Mouse (Mus musculus): ENCODE measurements around the gene Fam180a. TPM values are rescaled to one million over a fixed set of nuclear protein-coding genes. Genes with fewer than 3 reads are reported as not detected.

Fam180a gene
- polyA plus RNA-seq, 1 experiment from 2014 or later = 1.4 TPM

DNA sequence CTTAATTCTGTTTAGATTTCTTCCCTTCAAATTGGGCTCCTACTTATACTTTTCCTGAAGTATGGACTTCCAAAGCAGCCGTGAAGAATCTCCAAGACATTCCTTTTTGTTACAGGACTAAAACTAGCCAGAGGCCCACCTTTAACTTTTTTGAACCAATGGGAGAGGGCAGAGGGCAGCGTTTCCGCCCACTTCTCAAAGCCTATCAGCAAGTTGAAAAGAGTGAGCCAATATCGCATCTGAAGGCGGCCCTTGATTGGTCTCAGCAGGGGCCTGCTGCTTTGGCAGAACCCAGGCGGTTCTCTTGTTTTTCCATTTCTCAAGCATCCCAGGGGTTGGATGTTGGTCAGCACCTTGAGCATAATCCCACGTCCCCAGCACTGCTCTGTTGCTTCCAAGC is 17.9 kb downstream of the Fam180a start, which contains the start of gene Slc13a4:
Slc13a4 (minus strand) TSS at position 95 of the 400 bp plus-strand sequence.
- Histone ChIP-seq H3K36me3 (no peaks in the 10 kb centered on the region), H3K27ac (replicated peaks) (no peak within 1 kb of the TSS), H3K4me3 (no peak within 1 kb of the TSS), H3K9me3 (no peaks in the 10 kb centered on the region), H3K4me1 (replicated peaks) (no peaks in the 10 kb centered on the region), H3K27me3 (no peaks in the 10 kb centered on the region), H3K9ac (no peak within 1 kb of the TSS), H3K4me2 (no peak within 1 kb of the TSS)
- ATAC-seq (ENCODE audit: low FRiP score, low read depth) = no peak
- WGBS = 26% methylated on average over 7 of the region's 7 CpGs

DNA sequence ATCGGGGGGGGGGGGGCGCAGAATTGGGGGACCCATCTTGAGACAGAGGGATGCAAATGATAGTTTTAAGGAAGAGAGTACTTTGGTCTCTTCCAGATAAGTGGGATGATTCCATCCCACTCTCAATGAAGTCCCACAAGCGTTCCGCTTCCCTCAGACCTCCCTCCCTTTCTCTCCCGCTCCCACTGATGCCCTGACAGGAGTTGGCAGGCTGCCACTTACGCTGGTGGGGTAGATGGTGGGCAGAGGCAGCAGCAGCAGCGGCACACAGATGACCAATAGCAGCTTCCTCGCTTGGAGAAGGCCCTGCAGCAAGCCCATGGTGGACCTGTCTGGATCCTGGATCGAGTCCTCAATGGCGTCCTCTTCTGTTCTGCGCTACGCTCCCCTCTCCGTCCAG is 18.8 kb downstream of the Fam180a start:
- Histone ChIP-seq H3K4me2 (no peak overlapping the region), H3K36me3 (no peaks in the 10 kb centered on the region), H3K9ac (no peak overlapping the region), H3K27me3 (no peaks in the 10 kb centered on the region), H3K4me1 (replicated peaks) (no peaks in the 10 kb centered on the region), H3K27ac (replicated peaks) (no peak overlapping the region), H3K4me3 (no peak overlapping the region), H3K9me3 (no peaks in the 10 kb centered on the region)
- no peak for ATAC-seq (ENCODE audit: low FRiP score, low read depth)
- 71% methylated on average over 13 of the region's 13 CpGs for WGBS

DNA sequence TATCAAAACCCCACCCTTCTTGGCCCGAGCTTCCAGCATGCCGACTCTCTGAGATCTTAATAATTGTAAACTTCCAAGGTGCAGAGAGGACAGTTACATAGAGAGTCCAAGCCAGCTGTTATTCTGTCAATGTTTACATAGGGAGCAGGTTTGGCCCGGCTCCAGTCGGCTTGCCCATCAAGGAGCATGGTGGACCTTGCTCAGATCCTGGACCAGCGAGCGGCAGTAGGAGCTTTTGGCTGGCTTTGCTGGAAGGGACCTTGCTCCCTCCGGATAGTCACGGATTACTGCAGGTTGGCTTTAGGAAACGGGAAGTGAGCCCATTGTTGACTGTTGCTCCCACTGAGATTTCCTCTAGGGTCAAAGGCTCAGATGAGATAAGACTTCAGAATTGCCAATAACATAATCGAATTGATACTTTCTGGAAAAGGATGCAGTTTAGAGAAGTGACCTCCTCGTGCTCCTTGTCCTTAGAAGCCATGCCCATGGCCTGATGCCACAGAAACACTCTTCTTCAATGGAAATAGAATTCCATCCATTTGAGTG is 22.5 kb downstream of the Fam180a start:
- 81% methylated on average over 11 of the region's 11 CpGs for WGBS
- no peaks in the 10 kb centered on the region for H3K4me1 ChIP-seq (replicated peaks)
- H3K9ac ChIP-seq = no peak overlapping the region
- no peak overlapping the region for H3K4me3 ChIP-seq
- no peaks in the 10 kb centered on the region for H3K9me3 ChIP-seq
- no peak overlapping the region for H3K27ac ChIP-seq (replicated peaks)
- H3K36me3 ChIP-seq = no peaks in the 10 kb centered on the region
- H3K27me3 ChIP-seq = no peaks in the 10 kb centered on the region
- H3K4me2 ChIP-seq = no peak overlapping the region
- no peak for ATAC-seq (ENCODE audit: low FRiP score, low read depth)

DNA sequence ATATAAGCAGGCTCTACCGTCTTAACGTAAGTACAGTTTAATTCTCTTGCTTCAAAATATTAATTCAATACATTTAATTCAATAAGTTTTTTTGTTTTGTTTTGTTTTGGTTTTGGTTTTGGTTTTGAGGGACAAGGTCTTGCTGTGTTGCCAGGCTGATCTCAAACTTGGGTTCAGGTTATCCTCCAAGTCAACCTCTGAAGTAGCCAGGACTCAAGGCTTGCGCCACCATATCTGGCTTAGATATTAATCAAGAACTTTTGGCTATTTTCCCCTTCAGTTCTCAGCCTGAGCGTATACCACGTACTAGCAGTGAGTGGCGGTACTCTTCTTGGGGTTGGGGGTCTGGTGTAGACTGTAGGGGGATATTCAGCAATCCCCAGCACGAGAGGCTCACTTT is 23.4 kb downstream of the Fam180a start:
- Histone ChIP-seq H3K9me3 (no peaks in the 10 kb centered on the region), H3K36me3 (no peaks in the 10 kb centered on the region), H3K27me3 (no peaks in the 10 kb centered on the region), H3K4me1 (replicated peaks) (no peaks in the 10 kb centered on the region), H3K9ac (no peak overlapping the region), H3K4me2 (no peak overlapping the region), H3K4me3 (no peak overlapping the region), H3K27ac (replicated peaks) (no peak overlapping the region)
- 93% methylated on average over 7 of the region's 7 CpGs for WGBS
- no peak for ATAC-seq (ENCODE audit: low FRiP score, low read depth)

DNA sequence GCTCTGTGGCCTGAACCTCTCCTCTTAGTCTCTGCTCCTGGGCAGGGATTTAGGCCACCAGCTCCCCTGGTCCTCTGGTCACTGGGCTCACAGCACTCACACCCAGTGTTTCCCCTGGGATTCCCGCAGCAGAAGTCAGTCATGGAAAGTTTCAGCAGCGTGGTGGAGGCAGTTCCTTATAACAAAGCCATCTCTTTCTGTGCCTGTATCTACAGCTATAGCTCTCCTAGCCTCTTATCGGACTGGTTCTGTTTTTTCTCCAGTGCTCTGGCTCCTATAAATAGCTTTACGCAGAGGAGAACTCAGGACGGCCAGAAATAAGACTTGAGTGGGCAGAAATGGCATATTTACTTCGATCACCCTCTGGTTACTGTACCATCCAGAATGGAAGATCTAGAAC is 27.6 kb downstream of the Fam180a start:
- Histone ChIP-seq H3K4me3 (no peak overlapping the region), H3K9me3 (no peaks in the 10 kb centered on the region), H3K27ac (replicated peaks) (no peak overlapping the region), H3K4me2 (no peak overlapping the region), H3K4me1 (replicated peaks) (peaks cover 5% of the 10 kb centered on the region; the same call in 1 of the 2 replicates), H3K36me3 (no peaks in the 10 kb centered on the region), H3K9ac (no peak overlapping the region), H3K27me3 (no peaks in the 10 kb centered on the region)
- ATAC-seq (ENCODE audit: low FRiP score, low read depth) = no peak
- WGBS = 91% methylated on average over 6 of the region's 6 CpGs

DNA sequence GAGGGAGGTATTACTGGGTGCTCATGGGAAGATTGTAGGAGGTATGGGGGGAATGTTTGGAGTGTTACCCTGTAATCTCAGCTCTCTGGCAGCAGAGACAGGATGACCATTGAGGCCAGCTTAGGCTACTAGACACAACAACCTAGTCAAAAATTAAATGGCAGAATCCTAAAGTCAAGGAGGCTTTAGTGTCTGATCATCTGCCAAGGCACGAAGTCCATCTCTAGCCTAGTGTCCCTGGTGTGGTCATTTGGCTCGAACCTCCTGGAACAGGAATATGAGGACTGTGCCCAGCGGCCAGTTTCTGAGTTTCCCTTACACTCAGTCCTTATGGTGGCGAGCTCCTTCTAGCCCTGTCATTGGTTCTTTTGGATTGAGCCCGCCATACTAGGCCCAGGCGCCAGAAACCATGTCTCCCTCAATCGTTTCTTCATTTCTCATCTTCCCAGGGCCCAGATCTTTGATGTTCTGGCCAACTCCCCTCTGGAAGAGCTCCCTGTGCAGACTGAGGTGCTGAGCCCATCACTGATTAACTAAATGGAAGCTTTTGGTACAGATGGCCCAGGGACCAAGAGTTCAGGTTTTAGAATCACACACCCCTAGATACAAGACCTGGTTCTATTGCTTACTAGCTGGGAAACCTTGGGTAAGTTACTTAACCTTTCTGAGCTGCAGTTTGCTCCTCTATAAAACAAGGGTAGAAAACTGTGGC is 28.3 kb downstream of the Fam180a start:
- peaks cover 5% of the 10 kb centered on the region; the same call in 1 of the 2 replicates for H3K4me1 ChIP-seq (replicated peaks)
- no peak overlapping the region for H3K27ac ChIP-seq (replicated peaks)
- no peak overlapping the region for H3K4me2 ChIP-seq
- WGBS = 92% methylated on average over 7 of the region's 7 CpGs
- no peak for ATAC-seq (ENCODE audit: low FRiP score, low read depth)
- no peak overlapping the region for H3K9ac ChIP-seq
- H3K4me3 ChIP-seq = no peak overlapping the region
- H3K27me3 ChIP-seq = no peaks in the 10 kb centered on the region
- H3K36me3 ChIP-seq = no peaks in the 10 kb centered on the region
- H3K9me3 ChIP-seq = no peaks in the 10 kb centered on the region

DNA sequence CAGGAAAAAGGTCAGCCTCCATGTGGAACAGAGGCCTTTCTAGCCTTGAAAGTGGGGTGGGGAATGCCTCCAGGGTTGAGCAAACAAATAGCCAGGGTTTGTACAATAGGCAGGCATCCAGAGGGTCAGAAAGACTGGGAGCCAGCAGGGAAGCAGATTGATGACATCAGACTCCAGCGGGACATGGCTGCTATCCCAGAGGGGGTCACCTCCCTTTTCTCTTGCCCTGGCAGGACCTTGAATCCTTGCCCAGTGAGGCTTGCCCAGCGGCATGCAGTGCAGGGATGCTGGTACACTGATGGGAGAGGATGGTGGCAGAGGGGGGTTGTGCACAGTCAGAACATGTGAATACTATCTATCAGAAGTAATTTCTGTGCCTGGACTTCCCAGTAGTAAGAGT is 28.9 kb downstream of the Fam180a start:
- Histone ChIP-seq H3K4me1 (replicated peaks) (peaks cover 5% of the 10 kb centered on the region; the same call in 1 of the 2 replicates), H3K27me3 (no peaks in the 10 kb centered on the region), H3K9me3 (no peaks in the 10 kb centered on the region), H3K4me3 (no peak overlapping the region), H3K4me2 (no peak overlapping the region), H3K36me3 (no peaks in the 10 kb centered on the region), H3K9ac (no peak overlapping the region), H3K27ac (replicated peaks) (no peak overlapping the region)
- ATAC-seq (ENCODE audit: low FRiP score, low read depth) = peak; percentile 67; the same call in 1 of the 2 replicates
- WGBS = 30% methylated on average over 2 of the region's 2 CpGs

DNA sequence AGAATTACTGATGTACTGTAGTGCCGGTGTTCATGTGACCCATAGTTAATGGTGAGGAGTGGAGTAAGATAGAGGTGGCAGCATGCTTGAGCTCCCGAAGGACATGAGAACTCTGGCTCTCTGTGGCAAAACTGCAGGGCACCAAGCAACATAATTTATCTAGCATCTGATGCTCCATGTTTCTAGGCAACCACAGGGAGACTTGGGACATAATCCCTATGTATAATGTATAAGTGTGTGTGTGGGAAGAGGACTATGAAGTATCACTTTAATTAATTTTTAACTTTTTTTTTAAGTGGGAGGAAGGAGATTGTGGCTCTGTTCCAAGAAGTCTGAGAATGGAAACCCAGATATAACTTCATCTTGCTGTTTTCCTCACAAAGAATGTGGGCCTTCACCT is 31.0 kb downstream of the Fam180a start:
- Histone ChIP-seq H3K27me3 (no peaks in the 10 kb centered on the region), H3K4me1 (replicated peaks) (peaks cover 5% of the 10 kb centered on the region; the same call in 1 of the 2 replicates), H3K27ac (replicated peaks) (no peak overlapping the region), H3K36me3 (no peaks in the 10 kb centered on the region), H3K4me3 (no peak overlapping the region), H3K9me3 (no peaks in the 10 kb centered on the region), H3K9ac (no peak overlapping the region), H3K4me2 (no peak overlapping the region)
- ATAC-seq (ENCODE audit: low FRiP score, low read depth) = no peak
- 53% methylated on average over 2 of the region's 2 CpGs for WGBS

DNA sequence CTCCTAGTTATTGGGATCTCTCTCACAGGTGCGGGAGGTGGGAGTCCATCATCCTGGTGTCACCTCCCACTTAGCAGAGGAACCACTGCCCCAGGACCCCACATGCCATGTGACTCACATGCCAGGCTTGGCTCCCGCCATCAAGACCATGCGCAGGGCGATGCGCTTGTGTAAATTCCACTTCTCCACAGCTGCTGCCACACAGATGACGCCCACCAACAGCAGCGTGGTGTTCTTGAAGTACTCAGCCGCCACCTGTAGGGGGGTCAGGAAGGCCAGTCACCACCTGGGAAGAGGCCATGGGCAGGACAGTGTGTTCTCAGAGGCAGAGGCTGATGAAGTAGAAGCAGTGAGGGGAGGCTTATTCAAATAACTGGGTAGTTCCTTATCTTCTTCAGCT is 36.3 kb downstream of the Fam180a start:
- ATAC-seq (ENCODE audit: low FRiP score, low read depth) = no peak
- Histone ChIP-seq H3K4me2 (no peak overlapping the region), H3K4me3 (no peak overlapping the region), H3K9me3 (no peaks in the 10 kb centered on the region), H3K4me1 (replicated peaks) (peaks cover 14% of the 10 kb centered on the region), H3K27me3 (no peaks in the 10 kb centered on the region), H3K9ac (no peak overlapping the region), H3K36me3 (no peaks in the 10 kb centered on the region), H3K27ac (replicated peaks) (no peak overlapping the region)
- WGBS = 92% methylated on average over 8 of the region's 8 CpGs

DNA sequence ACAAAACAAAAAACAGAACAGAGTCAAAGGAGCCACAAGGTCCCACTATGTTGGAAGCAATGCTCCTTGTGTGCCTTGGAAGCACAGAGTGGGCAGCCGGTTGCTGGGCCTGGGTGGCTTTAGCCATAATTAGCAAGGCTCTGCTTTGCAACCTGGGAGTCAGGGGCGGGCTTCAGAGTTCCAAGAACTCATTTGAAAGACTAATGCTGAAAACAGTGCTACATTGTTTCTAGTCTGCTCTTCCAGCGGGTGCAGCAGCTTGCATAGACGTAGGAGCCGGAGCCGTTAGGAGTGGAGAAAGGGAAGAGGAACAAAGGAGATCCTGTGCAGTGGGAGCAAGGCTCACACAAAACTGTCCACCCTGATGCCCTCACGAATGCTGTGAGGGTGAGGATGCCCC is 37.0 kb downstream of the Fam180a start:
- no peaks in the 10 kb centered on the region for H3K27me3 ChIP-seq
- H3K27ac ChIP-seq (replicated peaks) = peak overlapping the region; percentile 53; the same call in 1 of the 2 replicates
- no peaks in the 10 kb centered on the region for H3K9me3 ChIP-seq
- H3K9ac ChIP-seq = no peak overlapping the region
- H3K4me3 ChIP-seq = no peak overlapping the region
- no peak overlapping the region for H3K4me2 ChIP-seq
- peaks cover 14% of the 10 kb centered on the region for H3K4me1 ChIP-seq (replicated peaks)
- WGBS = 20% methylated on average over 7 of the region's 7 CpGs
- no peaks in the 10 kb centered on the region for H3K36me3 ChIP-seq
- ATAC-seq (ENCODE audit: low FRiP score, low read depth) = peak; percentile 72

DNA sequence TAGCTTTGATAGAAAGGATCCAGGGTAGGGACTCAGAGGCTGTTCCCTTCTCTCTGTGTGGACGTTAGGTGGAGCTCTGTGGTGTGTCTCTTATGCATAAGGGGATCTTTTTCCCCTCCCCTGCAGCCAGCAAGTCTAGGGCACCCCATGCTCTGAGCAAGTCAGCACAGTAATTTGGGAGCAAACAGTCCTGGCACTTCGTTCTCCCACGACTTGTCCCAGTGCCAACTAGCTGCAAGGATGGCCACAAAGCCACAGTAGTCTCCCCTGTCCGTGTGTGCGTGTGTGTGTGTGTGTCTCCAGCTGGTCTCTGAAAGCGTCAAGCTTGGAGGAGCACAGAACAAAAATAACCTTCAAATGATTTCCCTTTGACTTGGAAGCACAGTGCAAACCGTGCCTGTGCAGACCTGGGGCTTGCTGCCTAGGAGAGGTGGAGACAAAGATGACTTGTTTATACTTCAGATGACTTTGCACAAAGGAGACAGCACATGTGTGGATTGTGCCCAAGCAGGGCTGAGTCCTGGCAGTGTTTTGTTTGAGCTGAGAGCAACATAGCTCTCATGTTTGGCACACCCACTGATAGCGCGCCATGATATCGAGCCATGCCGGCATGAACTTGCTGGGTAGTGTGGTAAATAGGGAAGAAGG is 37.7 kb downstream of the Fam180a start:
- Histone ChIP-seq H3K27me3 (no peaks in the 10 kb centered on the region), H3K4me2 (peak overlapping the region; percentile 15; the same call in 1 of the 2 replicates), H3K9me3 (no peaks in the 10 kb centered on the region), H3K4me3 (no peak overlapping the region), H3K9ac (no peak overlapping the region), H3K27ac (replicated peaks) (peak overlapping the region; percentile 53; the same call in 1 of the 2 replicates), H3K4me1 (replicated peaks) (peaks cover 14% of the 10 kb centered on the region), H3K36me3 (no peaks in the 10 kb centered on the region)
- peak; percentile 71 for ATAC-seq (ENCODE audit: low FRiP score, low read depth)
- WGBS = 49% methylated on average over 11 of the region's 11 CpGs

DNA sequence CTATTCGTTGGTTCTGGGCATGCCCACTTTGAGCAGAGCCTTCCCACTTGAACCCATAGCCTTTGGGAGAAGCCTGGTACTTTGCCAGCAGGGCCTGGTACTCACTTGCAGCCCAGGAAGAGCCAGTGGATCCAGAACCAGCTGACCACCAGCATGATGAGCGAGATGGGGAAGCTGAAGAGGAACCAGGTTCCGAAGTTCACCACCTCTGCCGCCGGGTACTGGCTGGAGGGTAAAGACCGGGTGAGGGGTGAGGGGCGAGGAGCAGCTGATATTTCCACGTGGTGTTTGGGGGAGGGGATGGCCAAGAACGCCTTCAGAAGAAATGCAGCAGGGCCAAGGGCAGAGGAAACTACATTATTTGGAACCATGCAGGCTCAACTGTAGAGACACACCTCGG is 46.6 kb downstream of the Fam180a start:
- Histone ChIP-seq H3K27me3 (no peaks in the 10 kb centered on the region), H3K9ac (no peak overlapping the region), H3K9me3 (no peaks in the 10 kb centered on the region), H3K4me2 (no peak overlapping the region), H3K27ac (replicated peaks) (no peak overlapping the region), H3K36me3 (no peaks in the 10 kb centered on the region), H3K4me3 (no peak overlapping the region), H3K4me1 (replicated peaks) (no peaks in the 10 kb centered on the region)
- ATAC-seq (ENCODE audit: low FRiP score, low read depth) = no peak
- WGBS = 83% methylated on average over 10 of the region's 10 CpGs
